Mouse (Mus musculus): ENCODE results near the gene Hivep1.

Hivep1 gene

GRCm38 (mm10) chr13:42075546-42075945 is 23.7 kb downstream of the Hivep1 start:
- no peak for DNase-seq (ENCODE audit: low read depth, low spot score)

GRCm38 (mm10) chr13:42076751-42077302 is 25.0 kb downstream of the Hivep1 start:
- no peak for DNase-seq (ENCODE audit: low read depth, low spot score)

- DNase-seq (ENCODE audit: low read depth, low spot score): peak; percentile 37
Observed at GRCm38 (mm10) chr13:42077629-42078028, 25.8 kb downstream of the Hivep1 start.

DNA sequence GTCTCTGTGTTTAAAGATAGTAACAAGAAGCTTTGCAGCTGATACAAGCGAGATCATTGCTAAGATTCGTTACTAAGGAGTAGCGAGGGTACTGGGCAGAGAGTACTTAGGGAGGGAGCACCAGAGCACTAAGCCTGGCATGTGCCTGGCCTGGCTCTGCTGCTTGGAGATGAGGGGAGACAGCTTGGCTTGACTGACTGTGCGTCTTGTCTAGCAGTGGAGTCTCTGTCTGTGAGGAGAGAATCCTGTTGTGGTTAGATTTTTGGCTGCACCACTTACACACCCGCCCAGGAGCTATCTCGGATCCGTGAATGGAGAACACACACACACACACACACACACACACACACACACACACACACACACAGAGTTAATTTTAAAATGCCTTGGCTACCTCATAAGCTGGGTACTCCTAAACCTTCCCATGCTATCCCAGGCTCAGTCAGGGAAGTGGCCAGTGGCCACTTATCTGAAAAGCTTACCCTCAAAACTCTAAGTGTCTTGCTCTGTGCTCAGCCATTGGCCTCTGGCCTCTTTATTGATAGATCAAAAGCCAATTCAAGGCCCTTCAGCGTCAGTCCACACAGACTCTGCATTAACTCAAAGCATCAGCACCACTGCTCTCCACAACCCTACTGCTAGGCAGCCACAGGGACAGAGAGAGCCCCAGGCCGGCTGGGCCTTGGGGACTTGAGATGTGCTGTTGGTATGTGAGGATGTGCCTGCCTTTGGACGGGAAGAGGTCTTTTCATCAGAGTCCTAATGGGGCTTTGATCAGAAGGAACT is 28.5 kb downstream of the Hivep1 start:
- DNase-seq (ENCODE audit: low read depth, low spot score): no peak

DNA sequence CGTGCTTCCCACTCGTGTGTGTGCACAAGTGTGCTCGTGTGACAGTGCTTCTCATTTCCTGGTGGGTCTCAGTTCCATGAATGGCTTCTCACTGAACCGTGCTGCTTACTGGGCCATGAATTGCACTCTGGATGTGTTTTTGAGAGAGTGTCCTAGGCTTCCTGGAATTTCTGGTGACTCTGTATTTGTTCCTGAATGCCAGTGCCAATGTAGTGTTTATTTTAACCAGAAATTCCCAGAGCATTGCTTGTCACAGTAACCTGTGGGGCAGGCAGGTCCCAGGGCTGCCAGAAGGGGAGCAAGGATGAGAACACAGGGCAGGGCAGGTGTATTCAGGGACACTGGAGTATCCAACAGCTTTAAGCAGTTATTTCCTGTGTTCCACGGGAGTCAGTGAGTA is 36.5 kb downstream of the Hivep1 start:
- DNase-seq (ENCODE audit: low read depth, low spot score): no peak

- no peak for DNase-seq (ENCODE audit: low read depth, low spot score)
Observed at GRCm38 (mm10) chr13:42089025-42089424, 37.2 kb downstream of the Hivep1 start.

GRCm38 (mm10) chr13:42090751-42091150 is 38.9 kb downstream of the Hivep1 start:
- no peak for DNase-seq (ENCODE audit: low read depth, low spot score)

DNA sequence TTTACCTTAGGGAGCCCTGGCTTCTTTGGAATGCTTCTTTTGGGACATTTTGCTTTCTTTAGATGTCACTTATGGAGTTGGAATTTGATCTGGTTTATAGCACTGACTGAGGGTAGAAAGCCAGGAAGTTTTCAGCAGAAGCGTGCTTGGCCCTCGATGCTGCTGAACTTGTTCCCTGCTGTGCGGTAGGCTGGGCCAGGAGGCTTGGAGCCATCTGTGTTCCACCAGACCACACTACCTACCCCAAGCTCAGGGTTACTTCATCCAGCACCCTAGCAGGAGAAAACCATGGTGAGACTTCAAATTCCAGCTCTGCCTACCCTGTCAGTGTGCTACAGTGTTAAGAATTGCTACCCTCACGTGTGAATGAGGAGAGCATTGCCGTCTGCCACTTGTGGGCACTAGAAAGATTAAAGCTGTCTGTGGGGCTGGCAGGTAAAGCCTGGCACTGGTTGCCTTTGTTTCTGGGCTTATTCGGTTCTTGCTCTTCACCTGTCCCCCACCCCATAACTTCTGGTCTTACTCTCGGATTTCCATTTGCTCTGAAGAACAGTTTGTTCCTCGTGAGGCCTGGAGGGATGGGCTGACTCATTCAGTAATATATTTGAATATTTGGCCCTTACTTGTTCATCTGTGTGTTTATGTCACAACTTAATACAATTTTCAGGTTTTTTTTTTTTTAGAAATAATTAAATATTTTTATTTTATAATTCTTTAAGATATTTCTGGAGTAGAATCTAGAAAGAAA is 40.7 kb downstream of the Hivep1 start:
- DNase-seq (ENCODE audit: low read depth, low spot score): no peak

GRCm38 (mm10) chr13:42093268-42094042 is 41.6 kb downstream of the Hivep1 start:
- peak; percentile 65 for DNase-seq (ENCODE audit: low read depth, low spot score)

DNA sequence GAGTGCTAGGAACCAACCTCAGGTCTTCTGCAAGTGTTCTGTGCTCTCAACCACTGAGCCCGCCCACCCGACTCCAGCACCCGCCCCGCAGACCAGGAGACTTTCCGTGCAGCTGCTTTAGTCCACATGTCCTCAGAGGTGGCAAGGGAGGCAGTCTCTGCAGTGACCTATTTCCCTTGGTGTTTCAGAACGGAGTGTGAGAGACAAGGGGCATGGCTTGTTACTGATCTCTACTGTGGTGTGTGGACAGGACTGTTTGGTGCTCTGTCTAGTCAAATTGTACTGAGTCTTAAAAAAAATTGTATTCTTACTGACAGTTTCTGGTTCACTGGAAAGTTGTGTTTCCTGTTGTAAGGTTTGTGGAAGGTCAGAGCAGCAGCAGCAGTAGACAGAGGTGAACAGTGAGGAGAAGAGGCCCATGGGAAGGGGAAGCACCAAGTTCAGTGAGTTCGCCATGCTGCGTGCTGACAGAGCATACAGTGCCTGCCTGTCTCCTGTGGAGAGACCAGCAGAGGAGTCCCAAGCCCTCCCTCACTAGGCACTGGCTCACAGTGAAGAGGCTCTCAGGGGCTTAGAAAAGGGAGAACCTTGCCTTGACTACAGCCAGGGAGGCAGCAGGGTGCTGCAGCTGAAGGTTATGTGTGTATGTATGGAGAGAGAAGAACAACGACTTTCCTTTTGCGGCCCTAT is 44.1 kb downstream of the Hivep1 start:
- peak; percentile 69 for DNase-seq (ENCODE audit: low read depth, low spot score)

DNA sequence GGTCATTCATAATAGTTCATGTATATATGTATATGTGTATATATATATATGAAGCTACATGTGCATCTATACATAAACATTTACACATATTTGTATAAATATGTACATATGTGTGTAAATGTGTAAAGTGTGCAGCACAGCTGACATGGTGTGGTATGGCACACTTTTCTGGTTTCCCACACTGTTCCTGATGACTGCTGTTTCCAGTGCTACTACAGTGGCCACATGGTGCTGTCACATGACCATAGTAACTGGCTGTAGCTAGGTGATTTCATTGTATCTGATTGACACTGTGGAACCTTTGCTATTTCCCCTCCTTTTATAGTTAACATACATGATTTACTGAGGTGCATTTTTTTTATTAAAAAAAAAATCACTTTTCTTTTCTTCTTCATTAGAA is 45.3 kb downstream of the Hivep1 start:
- no peak for DNase-seq (ENCODE audit: low read depth, low spot score)

DNA sequence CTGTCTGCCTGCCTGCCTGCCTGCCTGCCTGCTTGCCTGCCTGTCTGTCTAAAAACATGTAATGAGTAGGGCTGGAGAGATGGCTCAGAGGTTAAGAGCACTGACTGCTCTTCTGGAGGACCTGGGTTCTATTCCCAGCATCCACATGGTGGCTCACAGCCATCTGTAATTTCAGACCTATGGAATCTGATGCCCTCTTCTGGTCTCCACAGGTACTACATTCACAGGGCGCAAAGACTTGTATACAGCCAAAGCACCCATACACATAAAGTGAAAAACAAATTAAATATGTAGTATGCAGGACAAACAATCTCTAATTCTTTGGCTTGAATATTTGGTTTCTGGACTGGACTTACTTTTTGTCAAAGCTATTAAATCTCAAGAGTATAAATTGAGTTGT is 46.7 kb downstream of the Hivep1 start:
- DNase-seq (ENCODE audit: low read depth, low spot score): peak; percentile 51

GRCm38 (mm10) chr13:42099523-42099922 is 47.7 kb downstream of the Hivep1 start:
- no peak for DNase-seq (ENCODE audit: low read depth, low spot score)

DNA sequence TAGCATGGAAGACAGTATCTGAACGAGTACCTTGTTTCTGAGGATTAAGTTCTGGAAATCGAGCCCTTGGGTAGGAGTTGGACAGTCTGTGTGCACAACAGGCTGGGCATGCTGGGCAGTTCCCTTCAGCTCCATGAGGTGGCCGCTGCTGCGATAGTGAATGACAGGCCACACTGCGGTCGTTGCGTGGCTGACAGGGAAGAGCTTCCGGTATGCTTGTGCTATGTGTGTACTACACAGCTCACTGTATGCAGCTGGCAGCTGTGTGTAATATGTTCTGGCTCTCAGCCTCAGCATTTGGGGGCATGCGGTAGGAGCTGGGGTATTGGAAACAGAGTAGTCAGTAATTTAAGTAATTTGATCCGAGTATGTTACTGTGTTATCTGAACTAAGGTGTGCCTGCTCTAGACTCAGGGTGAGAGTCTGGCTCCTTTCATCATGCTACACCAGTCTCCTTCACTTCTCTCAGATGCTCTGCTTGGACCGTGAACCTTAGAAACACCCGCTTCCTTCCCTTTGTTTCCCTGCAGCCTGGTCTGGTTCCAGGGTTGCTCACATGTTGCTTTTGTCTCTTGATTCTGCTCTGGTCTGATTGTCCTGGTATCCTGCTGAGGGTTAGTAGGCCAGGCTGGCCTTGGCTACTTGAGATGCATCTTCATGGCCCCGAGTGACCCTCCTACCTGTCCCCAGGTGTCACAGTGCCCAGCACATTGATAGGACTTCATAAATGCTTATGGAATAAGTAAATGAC is 49.8 kb downstream of the Hivep1 start:
- DNase-seq (ENCODE audit: low read depth, low spot score): peak; percentile 67

DNA sequence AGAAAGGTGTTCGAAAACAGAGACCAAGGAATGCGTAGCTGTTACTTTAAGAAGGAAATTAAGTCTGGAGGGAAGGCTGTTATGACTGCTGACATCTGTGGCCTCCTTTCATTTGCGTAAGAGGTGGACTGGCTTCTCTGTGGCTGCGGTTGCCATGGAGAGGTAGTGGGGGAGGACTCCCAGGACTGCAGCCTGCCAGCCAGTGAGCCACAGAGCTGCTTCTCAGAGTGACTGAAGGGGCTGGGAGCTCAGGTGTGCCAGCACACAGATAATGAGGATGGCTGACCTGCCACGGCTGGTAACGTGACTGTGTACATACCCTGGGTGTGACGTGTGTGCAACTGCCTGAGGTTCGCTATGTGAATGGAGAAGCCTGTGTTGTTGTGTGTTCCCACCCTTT is 51.2 kb downstream of the Hivep1 start:
- DNase-seq (ENCODE audit: low read depth, low spot score): peak; percentile 90

DNA sequence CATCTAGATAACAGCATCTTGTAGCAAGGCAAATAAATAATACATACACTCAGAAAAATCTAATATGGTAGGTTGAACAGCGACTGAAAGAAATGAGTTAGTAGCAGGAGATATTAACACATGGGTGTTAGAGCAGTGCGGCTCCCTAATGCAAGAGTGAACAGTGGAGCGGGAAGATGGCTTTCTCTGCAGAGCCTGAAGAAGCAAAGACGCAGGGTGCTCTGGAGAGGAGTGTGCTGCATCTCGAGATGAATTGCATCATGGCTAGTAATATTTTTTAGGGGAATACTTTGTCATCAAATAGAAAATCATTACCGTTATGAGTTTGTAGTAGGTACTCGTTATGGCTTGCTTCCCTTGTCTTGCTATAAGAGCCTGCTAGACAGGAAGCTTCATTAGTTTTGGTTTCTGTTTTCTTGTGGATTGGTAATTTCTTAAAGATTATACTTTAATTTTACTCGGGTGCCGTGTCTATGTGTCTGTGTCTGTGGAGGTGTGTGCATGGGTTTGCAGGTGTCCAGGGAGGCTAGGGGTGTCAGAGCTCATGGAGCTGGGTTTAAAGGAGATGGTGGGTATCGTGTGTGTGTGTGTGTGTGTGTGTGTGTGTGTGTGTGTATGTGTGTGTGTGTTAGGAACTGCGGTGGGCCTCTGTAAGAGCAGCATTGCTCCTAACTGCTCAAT is 51.8 kb downstream of the Hivep1 start:
- DNase-seq (ENCODE audit: low read depth, low spot score): peak; percentile 64

GRCm38 (mm10) chr13:42104371-42104770 is 52.5 kb downstream of the Hivep1 start:
- no peak for DNase-seq (ENCODE audit: low read depth, low spot score)

- DNase-seq (ENCODE audit: low read depth, low spot score): no peak
Observed at GRCm38 (mm10) chr13:42108483-42109215, 56.8 kb downstream of the Hivep1 start.

DNA sequence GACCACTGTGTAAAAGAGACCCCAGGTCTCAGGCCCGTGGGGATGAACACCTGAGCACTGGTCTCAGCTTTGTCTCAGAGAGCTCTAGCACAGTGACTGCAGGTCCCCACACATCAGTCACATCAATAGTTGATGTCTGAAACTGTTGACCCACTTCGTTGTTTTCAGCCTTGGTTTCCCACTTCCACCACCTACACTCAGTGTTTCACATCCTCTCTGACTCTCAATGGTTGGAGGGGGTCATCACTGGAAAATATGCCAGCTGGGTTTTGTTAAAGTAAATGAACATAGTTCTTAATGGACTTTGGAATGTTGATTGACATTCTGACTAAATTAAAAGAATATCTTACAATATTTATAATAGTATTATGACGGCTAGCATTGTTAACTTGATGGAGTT is 58.6 kb downstream of the Hivep1 start:
- DNase-seq (ENCODE audit: low read depth, low spot score): no peak

Measured in CD4-positive, CD25-positive, alpha-beta regulatory T cell, adult 2 months (primary cell).